Mouse (Mus musculus) heart, embryonic 13.5 days (tissue): ENCODE results near the gene Wnt8b. TPM values are rescaled to one million over a fixed set of nuclear protein-coding genes. Genes with fewer than 3 reads are reported as not detected.
A peak's percentile ranks its signal among the peaks of the same experiment; 100 is the strongest.

Experiments
- ATAC-seq: fragments of 200-750 bp; cut with Nextera tagmentation; 2 replicates; pipeline ENCODE4 v1.8.0; 2017; ENCODE audit warnings: moderate TSS enrichment; ENCODE audit not compliant: insufficient number of reproducible peaks, low FRiP score, low TSS enrichment; ENCODE audit errors: extremely low read depth
- H3K27ac ChIP-seq: fragments of 300-500 bp; sonication (generic); replicated peaks from 2 replicates; pipeline ENCODE4 v1.5.1; 2015; ENCODE audit warnings: moderate library complexity, mild to moderate bottlenecking, inconsistent platforms
- H3K27me3 ChIP-seq: fragments of 300-500 bp; sonication (generic); replicated peaks from 2 replicates; pipeline ENCODE4 v1.6.1; 2015; ENCODE audit warnings: mild to moderate bottlenecking, inconsistent platforms
- H3K36me3 ChIP-seq: fragments of 300-500 bp; sonication (generic); 2 replicates; pipeline ENCODE4 v1.6.1; 2015; ENCODE audit warnings: mild to moderate bottlenecking, inconsistent platforms
- H3K4me1 ChIP-seq: fragments of 300-500 bp; sonication (generic); 2 replicates; pipeline ENCODE4 v1.6.1; 2015; ENCODE audit warnings: inconsistent platforms
- H3K4me2 ChIP-seq: fragments of 300-500 bp; sonication (generic); 2 replicates; pipeline ENCODE4 v1.6.1; 2015; ENCODE audit warnings: inconsistent platforms, mild to moderate bottlenecking, moderate library complexity
- H3K4me3 ChIP-seq: fragments of 300-500 bp; sonication (generic); 2 replicates; pipeline ENCODE4 v1.5.1; 2015; ENCODE audit warnings: moderate library complexity, mild to moderate bottlenecking, inconsistent platforms
- H3K9ac ChIP-seq: fragments of 300-500 bp; sonication (generic); 2 replicates; pipeline ENCODE4 v1.6.1; 2015; ENCODE audit warnings: inconsistent platforms, mild to moderate bottlenecking, moderate library complexity
- H3K9me3 ChIP-seq: fragments of 300-500 bp; sonication (generic); 2 replicates; pipeline ENCODE4 v1.6.1; 2016; ENCODE audit warnings: inconsistent platforms
- WGBS: fragments of 180-500 bp; shearing (Covaris S2); methylation state at CpG from one replicate; pipeline ENCODE4 v1.1.7; 2015; ENCODE audit warnings: mixed read lengths; 5-methylcytosine and 5-hydroxymethylcytosine counted together
- polyA plus RNA-seq: library from polyadenylated mRNA; unstranded; fragments of >200 nt; fragmentation: Nextera tagmentation; extraction: Ambion mirVana; gene quantifications from 2 replicates; pipeline ENCODE4 v1.2.1, GENCODE M21; 2015

The Wnt8b gene
- polyA plus RNA-seq, 1 experiment from 2014 or later = not detected

GRCm38 (mm10) chr19:44475268-44475667, 18.0 kb upstream of the Wnt8b start:
- Histone ChIP-seq H3K4me3 (no peak overlapping the region), H3K27me3 (peaks cover 12% of the 10 kb centered on the region; the same call in 1 of the 2 replicates), H3K9ac (no peak overlapping the region), H3K36me3 (no peaks in the 10 kb centered on the region), H3K4me2 (no peak overlapping the region), H3K9me3 (no peaks in the 10 kb centered on the region), H3K4me1 (no peaks in the 10 kb centered on the region), H3K27ac (no peak overlapping the region)
- ATAC-seq = no peak
- 75% methylated on average over 6 of the region's 6 CpGs for WGBS

GRCm38 (mm10) chr19:44476541-44476940, 16.7 kb upstream of the Wnt8b start:
- no peaks in the 10 kb centered on the region for H3K9me3 ChIP-seq
- peaks cover 12% of the 10 kb centered on the region; the same call in 1 of the 2 replicates for H3K27me3 ChIP-seq
- WGBS = 42% methylated on average over 3 of the region's 3 CpGs
- H3K36me3 ChIP-seq = no peaks in the 10 kb centered on the region
- no peak overlapping the region for H3K27ac ChIP-seq
- no peak overlapping the region for H3K9ac ChIP-seq
- ATAC-seq = no peak
- H3K4me1 ChIP-seq = no peaks in the 10 kb centered on the region
- H3K4me2 ChIP-seq = no peak overlapping the region
- H3K4me3 ChIP-seq = no peak overlapping the region

- Histone ChIP-seq H3K9me3 (no peaks in the 10 kb centered on the region), H3K27ac (no peak overlapping the region), H3K9ac (no peak overlapping the region), H3K4me3 (no peak overlapping the region), H3K36me3 (no peaks in the 10 kb centered on the region), H3K4me2 (no peak overlapping the region), H3K27me3 (peaks cover 11% of the 10 kb centered on the region), H3K4me1 (no peaks in the 10 kb centered on the region)
- WGBS = 15% methylated on average over 8 of the region's 8 CpGs
- no peak; the same call in 1 of the 2 replicates for ATAC-seq
These were observed 6.0 kb upstream of the Wnt8b start for GRCm38 (mm10) chr19:44487266-44487665.

DNA sequence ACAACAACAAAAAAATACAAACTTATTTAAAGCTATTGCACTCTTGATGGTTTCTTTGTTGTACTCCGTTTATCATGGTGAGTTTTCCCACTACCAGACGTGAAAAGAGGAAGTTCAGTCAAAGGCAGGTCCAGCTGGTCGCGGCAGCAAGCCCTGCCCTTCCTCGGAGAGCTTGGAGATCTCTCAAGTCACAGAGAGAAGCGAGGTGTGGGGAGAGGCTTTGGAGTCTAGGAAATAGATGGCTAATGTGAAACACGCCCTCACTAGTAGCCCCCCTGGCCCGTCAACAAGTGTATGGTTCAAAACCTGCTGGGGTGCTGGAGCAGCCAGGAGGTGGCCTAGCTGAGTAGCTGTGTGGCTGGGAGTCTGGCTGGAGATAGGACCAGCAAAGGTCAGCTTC, 3.2 kb downstream of the Wnt8b start:
- H3K9ac ChIP-seq = no peak overlapping the region
- 42% methylated on average over 8 of the region's 8 CpGs for WGBS
- ATAC-seq = no peak
- 0 out of 2 replicates have a peak, but pooled peaks cover 3% of the 10 kb centered on the region for H3K4me1 ChIP-seq
- no peaks in the 10 kb centered on the region for H3K36me3 ChIP-seq
- no peak overlapping the region for H3K4me2 ChIP-seq
- H3K27ac ChIP-seq = no peak overlapping the region
- peaks cover 68% of the 10 kb centered on the region for H3K27me3 ChIP-seq
- H3K4me3 ChIP-seq = no peak overlapping the region
- no peaks in the 10 kb centered on the region for H3K9me3 ChIP-seq

GRCm38 (mm10) chr19:44496941-44497340, 3.7 kb downstream of the Wnt8b start:
- H3K4me3 ChIP-seq = no peak overlapping the region
- no peaks in the 10 kb centered on the region for H3K36me3 ChIP-seq
- WGBS = 73% methylated on average over 10 of the region's 10 CpGs
- no peak for ATAC-seq
- no peak overlapping the region for H3K9ac ChIP-seq
- H3K27me3 ChIP-seq = peaks cover 69% of the 10 kb centered on the region
- no peak overlapping the region for H3K4me2 ChIP-seq
- 0 out of 2 replicates have a peak, but pooled peaks cover 3% of the 10 kb centered on the region for H3K4me1 ChIP-seq
- H3K27ac ChIP-seq = no peak overlapping the region
- no peaks in the 10 kb centered on the region for H3K9me3 ChIP-seq

GRCm38 (mm10) chr19:44498936-44499335, 5.7 kb downstream of the Wnt8b start:
- WGBS = 62% methylated on average over 6 of the region's 6 CpGs
- ATAC-seq = no peak
- Histone ChIP-seq H3K27ac (no peak overlapping the region), H3K9me3 (no peaks in the 10 kb centered on the region), H3K9ac (no peak overlapping the region), H3K27me3 (peaks cover 64% of the 10 kb centered on the region), H3K4me2 (no peak overlapping the region), H3K4me1 (peaks cover 7% of the 10 kb centered on the region; the same call in 1 of the 2 replicates), H3K36me3 (no peaks in the 10 kb centered on the region), H3K4me3 (no peak overlapping the region)

- no peak overlapping the region for H3K4me3 ChIP-seq
- peaks cover 62% of the 10 kb centered on the region for H3K27me3 ChIP-seq
- H3K4me1 ChIP-seq = peaks cover 4% of the 10 kb centered on the region; the same call in 1 of the 2 replicates
- WGBS = 68% methylated on average over 5 of the region's 5 CpGs
- H3K36me3 ChIP-seq = no peaks in the 10 kb centered on the region
- ATAC-seq = no peak
- no peak overlapping the region for H3K4me2 ChIP-seq
- no peaks in the 10 kb centered on the region for H3K9me3 ChIP-seq
- no peak overlapping the region for H3K27ac ChIP-seq
- no peak overlapping the region for H3K9ac ChIP-seq
These were observed 7.0 kb downstream of the Wnt8b start for GRCm38 (mm10) chr19:44500240-44500639.

DNA sequence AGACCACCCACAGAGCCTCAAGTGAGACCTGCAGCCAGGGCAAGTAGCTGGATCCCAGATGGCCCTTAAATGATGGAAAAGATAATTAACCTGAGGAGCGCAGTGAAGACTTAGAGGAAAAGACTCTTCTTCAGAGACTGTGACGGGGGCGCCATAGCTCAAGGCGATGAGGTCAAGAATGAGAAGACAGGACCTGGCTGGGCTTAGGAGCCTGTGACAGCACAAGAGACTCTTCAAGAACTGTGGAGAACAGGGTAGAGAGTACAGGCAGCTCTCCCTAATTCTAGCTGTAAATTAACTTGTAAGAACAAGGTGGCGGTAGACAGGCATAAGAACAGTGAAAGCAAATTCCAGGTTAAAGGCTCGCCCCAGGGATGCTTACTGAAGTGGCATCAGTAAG, 8.7 kb downstream of the Wnt8b start:
- WGBS = 72% methylated on average over 6 of the region's 6 CpGs
- no peaks in the 10 kb centered on the region for H3K36me3 ChIP-seq
- H3K9ac ChIP-seq = no peak overlapping the region
- no peak overlapping the region for H3K27ac ChIP-seq
- H3K27me3 ChIP-seq = peaks cover 64% of the 10 kb centered on the region
- H3K9me3 ChIP-seq = no peaks in the 10 kb centered on the region
- H3K4me2 ChIP-seq = no peak overlapping the region
- H3K4me1 ChIP-seq = peaks cover 4% of the 10 kb centered on the region; the same call in 1 of the 2 replicates
- no peak for ATAC-seq
- H3K4me3 ChIP-seq = no peak overlapping the region

GRCm38 (mm10) chr19:44502741-44503140, 9.5 kb downstream of the Wnt8b start:
- H3K4me3 ChIP-seq = no peak overlapping the region
- no peaks in the 10 kb centered on the region for H3K9me3 ChIP-seq
- no peak overlapping the region for H3K9ac ChIP-seq
- ATAC-seq = no peak
- H3K27me3 ChIP-seq = peaks cover 71% of the 10 kb centered on the region
- H3K36me3 ChIP-seq = no peaks in the 10 kb centered on the region
- 49% methylated on average over 4 of the region's 4 CpGs for WGBS
- H3K4me1 ChIP-seq = peaks cover 4% of the 10 kb centered on the region; the same call in 1 of the 2 replicates
- no peak overlapping the region for H3K27ac ChIP-seq
- no peak overlapping the region for H3K4me2 ChIP-seq

DNA sequence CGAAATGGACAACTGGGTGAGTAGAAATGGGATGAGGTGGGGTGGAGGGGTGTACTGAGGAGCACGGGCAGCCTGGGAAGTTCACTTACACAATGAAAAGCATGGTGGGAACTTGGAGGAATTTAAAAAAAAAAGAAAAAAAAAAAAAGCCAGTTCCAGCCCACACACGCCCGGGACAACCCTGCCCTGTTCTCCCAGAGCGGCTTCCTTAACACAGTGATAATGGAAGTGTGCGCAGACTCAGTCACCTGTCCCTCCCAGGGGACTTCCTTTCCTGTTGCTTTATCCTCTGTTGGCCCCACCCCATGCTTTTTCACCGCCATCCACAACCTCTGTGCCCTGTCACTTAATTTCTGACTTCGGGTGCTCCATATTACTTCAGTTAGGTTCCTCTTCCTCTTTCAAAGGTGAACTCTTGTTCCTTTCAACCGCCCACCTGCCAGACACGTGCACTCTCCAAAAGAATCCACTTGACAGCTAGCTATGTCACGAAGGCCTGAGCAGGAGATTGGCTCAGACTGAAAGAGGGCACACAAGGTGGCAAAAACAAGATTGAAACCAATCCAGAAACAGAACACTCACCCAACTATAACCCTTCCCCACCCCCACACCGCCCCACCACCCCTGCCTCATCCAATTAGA, 17.4 kb downstream of the Wnt8b start:
- Histone ChIP-seq H3K4me2 (peak overlapping the region; percentile 98), H3K9ac (no peak overlapping the region), H3K4me3 (peak overlapping the region; percentile 58), H3K9me3 (no peaks in the 10 kb centered on the region), H3K36me3 (no peaks in the 10 kb centered on the region), H3K27me3 (peaks cover 86% of the 10 kb centered on the region), H3K4me1 (peaks cover 31% of the 10 kb centered on the region), H3K27ac (no peak overlapping the region)
- 8% methylated on average over 12 of the region's 12 CpGs for WGBS
- ATAC-seq = no peak

DNA sequence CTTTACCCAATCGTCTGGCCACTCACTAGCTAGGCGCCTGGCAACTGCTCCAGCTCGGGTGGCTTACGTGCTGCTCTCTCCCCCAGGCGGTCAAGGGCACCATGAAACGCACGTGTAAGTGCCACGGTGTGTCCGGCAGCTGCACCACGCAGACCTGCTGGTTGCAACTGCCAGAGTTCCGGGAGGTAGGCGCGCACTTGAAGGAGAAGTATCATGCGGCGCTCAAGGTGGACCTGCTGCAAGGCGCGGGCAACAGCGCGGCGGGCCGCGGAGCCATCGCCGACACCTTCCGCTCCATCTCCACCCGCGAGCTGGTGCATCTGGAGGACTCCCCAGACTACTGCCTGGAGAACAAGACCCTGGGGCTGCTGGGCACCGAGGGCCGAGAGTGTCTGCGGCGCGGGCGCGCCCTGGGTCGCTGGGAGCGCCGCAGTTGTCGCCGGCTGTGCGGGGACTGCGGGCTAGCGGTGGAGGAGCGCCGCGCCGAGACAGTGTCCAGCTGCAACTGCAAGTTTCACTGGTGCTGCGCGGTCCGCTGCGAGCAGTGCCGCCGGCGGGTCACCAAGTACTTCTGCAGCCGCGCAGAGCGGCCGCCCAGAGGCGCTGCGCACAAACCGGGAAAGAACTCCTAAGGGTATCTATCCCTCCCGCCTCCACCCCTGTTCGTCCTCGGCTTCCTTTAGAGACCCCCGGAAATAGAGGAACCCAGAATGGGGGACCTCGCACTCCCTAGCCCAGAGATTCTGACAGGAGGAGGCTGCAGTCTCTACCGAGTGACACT, 18.4 kb downstream of the Wnt8b start:
- no peak for ATAC-seq
- Histone ChIP-seq H3K36me3 (no peaks in the 10 kb centered on the region), H3K27me3 (peaks cover 88% of the 10 kb centered on the region), H3K9me3 (no peaks in the 10 kb centered on the region), H3K4me2 (peak overlapping the region; percentile 98), H3K9ac (peak overlapping the region; percentile 69), H3K4me3 (peak overlapping the region; percentile 58), H3K27ac (no peak overlapping the region), H3K4me1 (peaks cover 31% of the 10 kb centered on the region)
- WGBS = under 1% methylated on average over 66 of the region's 66 CpGs
